Mouse (Mus musculus): ENCODE measurements around the gene Faah. TPM values are rescaled to one million over a fixed set of nuclear protein-coding genes. Genes with fewer than 3 reads are reported as not detected.

The Faah gene
- 2.6 and 4.4 TPM in 2 replicates for polyA plus RNA-seq (2016; fragmentation: Nextera tagmentation; extraction: Ambion mirVana)

- H3K27me3 ChIP-seq (ENCODE audit: insufficient read depth, poor library complexity, severe bottlenecking), result peaks cover 70% of the 10 kb centered on the region
- 8% methylated on average over 18 of the region's 18 CpGs for WGBS
- H3K4me1 ChIP-seq (replicated peaks), result peaks cover 23% of the 10 kb centered on the region
- no peaks in the 10 kb centered on the region for H3K36me3 ChIP-seq
- H3K9me3 ChIP-seq, result no peaks in the 10 kb centered on the region
- H3K4me3 ChIP-seq, result peak within 1 kb of the TSS; percentile 70
- peak within 1 kb of the TSS; percentile 80 for H3K27ac ChIP-seq
- DNase-seq (ENCODE audit: low spot score), result no peak
Observed at GRCm38 (mm10) chr4:116017902-116018746, at the start of gene Faah. TSS of gene Faah (minus strand) at chr4:116017926.

- 42% methylated on average over 1 of the region's 1 CpGs for WGBS
- Histone ChIP-seq H3K27me3 (ENCODE audit: insufficient read depth, poor library complexity, severe bottlenecking) (no peaks in the 10 kb centered on the region), H3K4me1 (replicated peaks) (no peaks in the 10 kb centered on the region), H3K4me3 (no peak overlapping the region), H3K36me3 (peaks cover 40% of the 10 kb centered on the region), H3K9me3 (no peaks in the 10 kb centered on the region), H3K27ac (no peak overlapping the region)
- no peak for DNase-seq (ENCODE audit: low spot score)
Observed at GRCm38 (mm10) chr4:116063855-116064254, 46.1 kb upstream of the Faah start.

DNA sequence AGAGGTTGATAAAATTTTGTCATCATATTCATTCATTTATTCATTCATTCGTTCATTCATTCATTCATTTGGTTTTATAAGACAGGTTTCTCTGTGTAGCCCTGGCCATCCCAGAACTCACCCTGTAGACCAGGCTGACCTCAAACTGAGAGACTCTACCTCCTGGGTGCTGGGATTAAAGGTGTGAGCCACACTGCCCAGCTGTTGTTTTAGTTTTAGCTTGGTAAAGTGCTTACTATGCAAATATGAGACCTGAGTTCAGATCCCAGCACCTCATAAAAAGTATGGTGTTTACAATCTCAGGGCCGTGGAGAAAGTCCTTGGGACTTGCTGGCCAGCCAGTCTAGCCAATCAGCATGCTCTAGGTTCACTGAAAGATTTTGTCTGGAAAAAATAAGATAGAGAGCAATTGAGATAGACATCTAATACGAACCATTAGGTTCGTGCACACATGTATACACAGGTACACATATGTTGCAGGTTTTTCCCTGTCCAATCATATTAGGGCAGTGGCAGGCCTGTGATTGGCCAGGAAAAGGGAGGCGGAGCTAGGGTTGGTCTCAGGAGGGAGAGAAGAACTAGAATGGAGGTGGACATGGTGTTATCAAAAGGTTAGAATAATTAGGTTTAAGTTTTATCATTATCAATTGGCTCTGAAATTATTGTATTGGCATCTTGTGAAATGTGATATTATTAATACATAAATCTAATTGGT, 41.4 kb upstream of the Faah start:
- no peaks in the 10 kb centered on the region for H3K27me3 ChIP-seq (ENCODE audit: insufficient read depth, poor library complexity, severe bottlenecking)
- H3K27ac ChIP-seq, result no peak overlapping the region
- H3K4me3 ChIP-seq, result no peak overlapping the region
- DNase-seq (ENCODE audit: low spot score), result no peak
- H3K4me1 ChIP-seq (replicated peaks), result 0 out of 2 replicates have a peak, but pooled peaks cover 3% of the 10 kb centered on the region
- WGBS, result 77% methylated on average over 5 of the region's 5 CpGs
- H3K36me3 ChIP-seq, result no peaks in the 10 kb centered on the region
- H3K9me3 ChIP-seq, result no peaks in the 10 kb centered on the region

DNA sequence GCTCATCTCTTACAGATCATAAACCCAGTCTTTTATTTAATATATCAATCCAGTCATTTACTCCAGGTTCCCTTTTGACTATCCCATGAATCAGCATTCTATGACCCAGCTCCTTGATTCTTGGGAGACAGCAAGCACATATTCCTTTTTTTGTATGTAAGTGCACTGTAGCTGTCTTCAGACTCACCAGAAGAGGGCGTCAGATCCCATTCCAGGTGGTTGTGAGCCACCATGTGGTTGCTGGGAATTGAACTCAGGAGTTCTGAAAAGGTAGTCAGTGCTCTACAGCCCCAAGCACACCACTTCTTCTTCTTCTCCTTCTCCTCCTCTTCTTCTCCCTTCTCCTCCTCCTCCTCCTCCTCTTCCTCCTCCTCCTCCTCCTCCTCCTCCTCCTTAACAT, 39.8 kb upstream of the Faah start:
- WGBS, result 3% methylated on average over 1 of the region's 1 CpGs
- Histone ChIP-seq H3K27ac (no peak overlapping the region), H3K4me1 (replicated peaks) (peaks cover 9% of the 10 kb centered on the region), H3K9me3 (no peaks in the 10 kb centered on the region), H3K36me3 (no peaks in the 10 kb centered on the region), H3K4me3 (no peak overlapping the region), H3K27me3 (ENCODE audit: insufficient read depth, poor library complexity, severe bottlenecking) (no peaks in the 10 kb centered on the region)
- DNase-seq (ENCODE audit: low spot score), result no peak

GRCm38 (mm10) chr4:116053399-116053961, 35.8 kb upstream of the Faah start, which contains the start of gene Nsun4:
TSS of gene Nsun4 (minus strand) at chr4:116053876.
- no peaks in the 10 kb centered on the region for H3K27me3 ChIP-seq (ENCODE audit: insufficient read depth, poor library complexity, severe bottlenecking)
- peak within 1 kb of the TSS; percentile 88 for H3K27ac ChIP-seq
- DNase-seq (ENCODE audit: low spot score), result peak; percentile 90
- peak within 1 kb of the TSS; percentile 61 for H3K4me3 ChIP-seq
- peaks cover 16% of the 10 kb centered on the region for H3K4me1 ChIP-seq (replicated peaks)
- under 1% methylated on average over 35 of the region's 35 CpGs for WGBS
- peaks cover 5% of the 10 kb centered on the region for H3K36me3 ChIP-seq
- no peaks in the 10 kb centered on the region for H3K9me3 ChIP-seq

DNA sequence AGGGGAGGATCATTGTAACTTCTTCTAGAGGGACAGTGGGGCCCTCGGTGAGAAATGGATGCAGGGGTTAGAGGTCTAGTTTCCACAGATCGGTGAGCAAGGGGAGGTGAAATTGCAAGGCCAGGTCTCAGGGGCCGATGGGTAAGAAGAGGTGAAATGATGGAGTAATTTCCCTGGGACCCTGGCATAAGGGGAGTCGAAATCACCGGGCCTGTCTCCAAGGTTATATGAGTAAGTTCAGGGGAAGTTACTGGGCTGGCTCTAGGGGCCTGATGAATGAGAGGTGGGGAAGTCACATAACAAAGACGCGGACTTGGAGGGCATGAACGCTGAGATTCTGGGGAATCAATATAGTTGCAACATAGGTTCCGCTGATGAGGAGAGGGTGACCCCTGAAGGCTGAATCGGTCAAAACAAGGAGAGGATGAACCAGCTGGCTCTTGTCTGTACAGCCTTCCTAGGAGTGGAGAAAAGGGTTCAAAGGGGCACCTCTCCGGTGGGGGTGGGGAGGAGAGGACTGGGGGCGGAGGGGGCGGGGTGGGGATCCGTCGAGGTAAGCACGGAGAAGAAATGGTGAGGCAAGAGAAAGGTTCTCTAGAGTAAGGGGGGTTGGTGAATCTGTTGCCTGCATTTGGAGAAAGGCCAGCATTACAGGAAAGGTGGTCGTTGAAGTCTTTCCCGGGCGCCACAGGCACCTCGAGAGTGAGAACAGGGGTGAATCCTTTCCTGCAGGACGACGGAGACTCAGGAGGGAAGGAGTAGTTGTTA, 35.0 kb upstream of the Faah start:
- 11% methylated on average over 22 of the region's 22 CpGs for WGBS
- DNase-seq (ENCODE audit: low spot score), result peak; percentile 55
- H3K36me3 ChIP-seq, result peaks cover 13% of the 10 kb centered on the region
- peak overlapping the region; percentile 61 for H3K4me3 ChIP-seq
- H3K27me3 ChIP-seq (ENCODE audit: insufficient read depth, poor library complexity, severe bottlenecking), result no peaks in the 10 kb centered on the region
- peak overlapping the region; percentile 88 for H3K27ac ChIP-seq
- peaks cover 16% of the 10 kb centered on the region for H3K4me1 ChIP-seq (replicated peaks)
- H3K9me3 ChIP-seq, result no peaks in the 10 kb centered on the region

DNA sequence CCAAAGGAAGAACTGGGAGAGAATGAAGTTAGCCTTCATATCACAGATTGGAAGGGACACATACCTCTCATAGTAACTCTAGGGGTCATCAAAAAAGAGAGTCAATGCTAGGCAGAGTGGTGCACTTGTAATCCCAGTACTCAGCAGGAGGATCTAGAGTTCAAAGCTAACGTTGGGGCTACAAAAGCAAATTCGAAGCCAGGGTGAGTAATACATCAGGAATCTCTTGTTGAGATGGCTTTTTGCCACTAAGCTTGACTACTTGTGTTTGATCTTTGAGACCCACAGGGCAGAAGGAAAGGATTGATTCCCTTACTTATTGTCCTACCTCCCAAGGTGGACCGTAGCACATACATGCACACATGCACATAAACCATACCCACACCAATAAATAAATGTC, 31.5 kb upstream of the Faah start:
- peaks cover 24% of the 10 kb centered on the region for H3K36me3 ChIP-seq
- H3K4me3 ChIP-seq, result no peak overlapping the region
- H3K9me3 ChIP-seq, result no peaks in the 10 kb centered on the region
- H3K27me3 ChIP-seq (ENCODE audit: insufficient read depth, poor library complexity, severe bottlenecking), result no peaks in the 10 kb centered on the region
- no peak overlapping the region for H3K27ac ChIP-seq
- WGBS, result 83% methylated on average over 3 of the region's 3 CpGs
- no peak for DNase-seq (ENCODE audit: low spot score)
- H3K4me1 ChIP-seq (replicated peaks), result peaks cover 13% of the 10 kb centered on the region

- WGBS, result 84% methylated on average over 7 of the region's 7 CpGs
- H3K4me1 ChIP-seq (replicated peaks), result peaks cover 13% of the 10 kb centered on the region
- no peaks in the 10 kb centered on the region for H3K9me3 ChIP-seq
- H3K36me3 ChIP-seq, result peaks cover 30% of the 10 kb centered on the region
- no peak overlapping the region for H3K27ac ChIP-seq
- H3K27me3 ChIP-seq (ENCODE audit: insufficient read depth, poor library complexity, severe bottlenecking), result no peaks in the 10 kb centered on the region
- DNase-seq (ENCODE audit: low spot score), result no peak
- H3K4me3 ChIP-seq, result no peak overlapping the region
Observed at GRCm38 (mm10) chr4:116048130-116048920, 30.6 kb upstream of the Faah start.

DNA sequence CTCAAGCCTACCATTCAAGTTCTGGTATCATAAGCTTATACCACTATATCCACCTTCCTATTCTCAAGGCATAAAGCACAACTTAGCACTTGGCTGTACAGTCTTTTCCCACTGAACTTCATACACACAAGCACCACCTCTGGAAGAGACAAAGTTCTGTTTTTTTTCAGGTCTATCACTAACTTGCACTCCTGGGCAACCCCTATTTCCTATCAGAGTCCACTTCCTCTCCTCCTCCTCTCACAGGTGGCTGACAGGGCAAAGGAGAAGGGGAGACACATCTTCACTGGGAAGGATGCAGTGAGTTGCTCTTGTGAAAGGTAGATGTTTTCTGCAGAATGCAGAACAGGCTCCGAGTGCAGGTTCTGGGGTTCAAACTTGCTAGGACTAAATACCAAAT, 30.0 kb upstream of the Faah start:
- Histone ChIP-seq H3K9me3 (no peaks in the 10 kb centered on the region), H3K36me3 (peaks cover 36% of the 10 kb centered on the region), H3K27me3 (ENCODE audit: insufficient read depth, poor library complexity, severe bottlenecking) (no peaks in the 10 kb centered on the region), H3K27ac (no peak overlapping the region), H3K4me3 (no peak overlapping the region), H3K4me1 (replicated peaks) (peaks cover 9% of the 10 kb centered on the region)
- DNase-seq (ENCODE audit: low spot score), result no peak
- WGBS, result 97% methylated on average over 1 of the region's 1 CpGs

- H3K4me1 ChIP-seq (replicated peaks), result no peaks in the 10 kb centered on the region
- H3K9me3 ChIP-seq, result no peaks in the 10 kb centered on the region
- no peak for DNase-seq (ENCODE audit: low spot score)
- 95% methylated on average over 2 of the region's 2 CpGs for whole genome bisulfite sequencing
- H3K27me3 ChIP-seq (ENCODE audit: insufficient read depth, poor library complexity, severe bottlenecking), result no peaks in the 10 kb centered on the region
- no peak overlapping the region for H3K4me3 ChIP-seq
- no peak overlapping the region for H3K27ac ChIP-seq
- H3K36me3 ChIP-seq, result peaks cover 46% of the 10 kb centered on the region
Observed at GRCm38 (mm10) chr4:116046604-116047003, 28.9 kb upstream of the Faah start.

- peaks cover 54% of the 10 kb centered on the region for H3K36me3 ChIP-seq
- H3K27ac ChIP-seq, result no peak overlapping the region
- DNase-seq (ENCODE audit: low spot score), result no peak
- H3K4me3 ChIP-seq, result no peak overlapping the region
- no peaks in the 10 kb centered on the region for H3K27me3 ChIP-seq (ENCODE audit: insufficient read depth, poor library complexity, severe bottlenecking)
- H3K4me1 ChIP-seq (replicated peaks), result no peaks in the 10 kb centered on the region
- H3K9me3 ChIP-seq, result no peaks in the 10 kb centered on the region
- 82% methylated on average over 3 of the region's 3 CpGs for WGBS
Observed at GRCm38 (mm10) chr4:116042186-116042585, 24.5 kb upstream of the Faah start.

- no peak for DNase-seq (ENCODE audit: low spot score)
- no peak overlapping the region for H3K4me3 ChIP-seq
- no peaks in the 10 kb centered on the region for H3K27me3 ChIP-seq (ENCODE audit: insufficient read depth, poor library complexity, severe bottlenecking)
- peaks cover 65% of the 10 kb centered on the region for H3K36me3 ChIP-seq
- H3K9me3 ChIP-seq, result no peaks in the 10 kb centered on the region
- 88% methylated on average over 2 of the region's 2 CpGs for WGBS
- no peak overlapping the region for H3K27ac ChIP-seq
- H3K4me1 ChIP-seq (replicated peaks), result no peaks in the 10 kb centered on the region
Observed at GRCm38 (mm10) chr4:116040466-116040865, 22.7 kb upstream of the Faah start.

All from hindbrain, embryonic 10.5 days (tissue).